Comparison of ENCODE assay signal across 8 mouse cellular contexts in genomic region chr2:90939750-90940149, GRCm38 (mm10). TPM values are rescaled to one million over a fixed set of nuclear protein-coding genes. Genes with fewer than 3 reads are reported as not detected.
DNase-seq lines count a peak whose midpoint lies in the region; ATAC-seq and TF ChIP-seq lines count a peak whose summit lies in the region.

No protein-coding gene starts in this region.

- H3K4me2 ChIP-seq in embryonic facial prominence, embryonic 15.5 days (replicated peaks): peak overlapping the region; percentile 54
- H3K4me2 ChIP-seq in limb, embryonic 11.5 days (ENCODE audit: low read depth, severe bottlenecking): peak overlapping the region; percentile 44; the same call in 1 of the 2 replicates
- peak overlapping the region; percentile 69 for H3K4me2 ChIP-seq in midbrain, embryonic 14.5 days (ENCODE audit: low read length)

- H3ac ChIP-seq in C2C12 (ENCODE audit: control insufficient read depth, insufficient read length, low read depth): peak overlapping the region; percentile 19

- peaks cover 43% of the 10 kb centered on the region for H3K79me3 ChIP-seq in C2C12 (ENCODE audit: low read depth)

- H3K4me3 ChIP-seq in gastrocnemius, adult 2 months: peak overlapping the region; percentile 92
- H3K4me3 ChIP-seq in C2C12 (ENCODE audit: insufficient read depth, poor library complexity, severe bottlenecking): peak overlapping the region; percentile 39
- H3K4me3 ChIP-seq in embryonic facial prominence, embryonic 15.5 days (replicated peaks): peak overlapping the region; percentile 98
- H3K4me3 ChIP-seq in limb, embryonic 11.5 days (ENCODE audit: low read depth, low read length): peak overlapping the region; percentile 96
- H3K4me3 ChIP-seq in midbrain, embryonic 14.5 days (replicated peaks; ENCODE audit: low read depth, low read length): peak overlapping the region; percentile 95

- peaks cover 28% of the 10 kb centered on the region for H3K4me1 ChIP-seq in embryonic facial prominence, embryonic 15.5 days
- H3K4me1 ChIP-seq in limb, embryonic 11.5 days (ENCODE audit: control insufficient read depth, insufficient read depth, low read length): peaks cover 3% of the 10 kb centered on the region; the same call in 1 of the 2 replicates
- H3K4me1 ChIP-seq in midbrain, embryonic 14.5 days (ENCODE audit: control insufficient read depth, insufficient read depth, low read length): peaks cover 19% of the 10 kb centered on the region

- no peaks in the 10 kb centered on the region for H3K27me3 ChIP-seq in C2C12 (ENCODE audit: control insufficient read depth, insufficient read depth, insufficient read length)
- no peaks in the 10 kb centered on the region for H3K27me3 ChIP-seq in embryonic facial prominence, embryonic 15.5 days
- no peaks in the 10 kb centered on the region for H3K27me3 ChIP-seq in limb, embryonic 11.5 days (ENCODE audit: control insufficient read depth, insufficient read depth, low read length)
- no peaks in the 10 kb centered on the region for H3K27me3 ChIP-seq in midbrain, embryonic 14.5 days (ENCODE audit: control insufficient read depth, insufficient read depth, low read length)

- no peak for ATAC-seq in embryonic facial prominence, embryonic 15.5 days (ENCODE audit: insufficient number of reproducible peaks, low FRiP score, low TSS enrichment, low read depth)
- peak; percentile 37; the same call in 1 of the 2 replicates for ATAC-seq in limb, embryonic 11.5 days (ENCODE audit: insufficient number of reproducible peaks, low FRiP score, low TSS enrichment, low read depth)
- ATAC-seq in midbrain, embryonic 14.5 days (ENCODE audit: low FRiP score, low TSS enrichment): peak; percentile 49

- H3K27ac ChIP-seq in gastrocnemius, adult 2 months: peak overlapping the region; percentile 9; the same call in 1 of the 2 replicates
- H3K27ac ChIP-seq in embryonic facial prominence, embryonic 15.5 days (replicated peaks): peak overlapping the region; percentile 96
- H3K27ac ChIP-seq in limb, embryonic 11.5 days (replicated peaks; ENCODE audit: low read depth, low read length): peak overlapping the region; percentile 88; the same call in 1 of the 2 replicates
- H3K27ac ChIP-seq in midbrain, embryonic 14.5 days (replicated peaks; ENCODE audit: low read depth, low read length): peak overlapping the region; percentile 94

- H3K9me3 ChIP-seq in embryonic facial prominence, embryonic 15.5 days (replicated peaks): no peaks in the 10 kb centered on the region
- H3K9me3 ChIP-seq in limb, embryonic 11.5 days (ENCODE audit: control insufficient read depth, low read length): no peaks in the 10 kb centered on the region
- H3K9me3 ChIP-seq in midbrain, embryonic 14.5 days (ENCODE audit: control insufficient read depth, low read length): no peaks in the 10 kb centered on the region

- no peak for DNase-seq in gastrocnemius, adult 2 months
- DNase-seq in gastrocnemius, postnatal 25 days: no peak
- DNase-seq in limb, embryonic 11.5 days (ENCODE audit: low spot score): no peak
- DNase-seq in midbrain, embryonic 14.5 days: peak; percentile 44
- DNase-seq in frontal cortex, postnatal 25 days (ENCODE audit: low spot score in 2 of 2): no peak
- no peak for DNase-seq in spleen, postnatal 4 days (ENCODE audit: low spot score in 2 of 2)

- H3K79me2 ChIP-seq in C2C12 (ENCODE audit: control insufficient read depth, insufficient read depth): peaks cover 49% of the 10 kb centered on the region

- H3K36me3 ChIP-seq in C2C12 (ENCODE audit: control insufficient read depth, insufficient read depth): peaks cover 18% of the 10 kb centered on the region
- no peaks in the 10 kb centered on the region for H3K36me3 ChIP-seq in embryonic facial prominence, embryonic 15.5 days
- no peaks in the 10 kb centered on the region for H3K36me3 ChIP-seq in limb, embryonic 11.5 days (ENCODE audit: control insufficient read depth, insufficient read depth, low read length)
- no peaks in the 10 kb centered on the region for H3K36me3 ChIP-seq in midbrain, embryonic 14.5 days (ENCODE audit: control insufficient read depth, insufficient read depth, low read length)

- intact Hi-C loops in gastrocnemius, adult 2 months (cut with DNase I): loop anchor here (2.0 to 5.0 kb wide), 4 partner anchors 17 to 113 kb away; partner anchors contain the start of genes Kbtbd4, Ndufs3, Psmc3 and Rapsn

- peak overlapping the region; percentile 94 for H3K9ac ChIP-seq in embryonic facial prominence, embryonic 15.5 days
- H3K9ac ChIP-seq in limb, embryonic 11.5 days (ENCODE audit: low read length): peak overlapping the region; percentile 95
- peak overlapping the region; percentile 96 for H3K9ac ChIP-seq in midbrain, embryonic 14.5 days (replicated peaks; ENCODE audit: low read length)

- no peak for TF ChIP-seq CTCF in gastrocnemius, adult 2 months (IDR thresholded peaks at IDR 0.05)
- no peak for TF ChIP-seq CTCF in C2C12 (IDR thresholded peaks at IDR 0.05; ENCODE audit: control insufficient read depth, insufficient read depth, insufficient read length)

- WGBS in embryonic facial prominence, embryonic 15.5 days: 34% methylated on average over 8 of the region's 8 CpGs
- WGBS in limb, embryonic 11.5 days: 51% methylated on average over 8 of the region's 8 CpGs
- WGBS in midbrain, embryonic 14.5 days: 43% methylated on average over 8 of the region's 8 CpGs

TF ChIP-seq in C2C12, 6 proteins besides CTCF, POLR2A, EP300 and RAD21:
- no peak for TF ChIP-seq USF1 (IDR thresholded peaks at IDR 0.05; ENCODE audit: low read depth)
- TF ChIP-seq FOSL1 (IDR thresholded peaks at IDR 0.05; ENCODE audit: insufficient read depth, low read length, poor library complexity, severe bottlenecking): no peak
- TF ChIP-seq CEBPB (IDR thresholded peaks at IDR 0.05; ENCODE audit: low read depth): no peak
- TF ChIP-seq MYOD1 (IDR thresholded peaks at IDR 0.05; ENCODE audit: control insufficient read depth, insufficient read length, low read depth): no peak
- TF ChIP-seq MYOG (IDR thresholded peaks at IDR 0.05; ENCODE audit: control insufficient read depth, extremely low read depth, insufficient read length): no peak
- no peak for TF ChIP-seq MAX (IDR thresholded peaks at IDR 0.05)

RNA-seq across cellular contexts. Expression of gene Celf1, which starts 0.4 kb away (rescaled TPM):
- total RNA-seq in gastrocnemius, adult 2 months (2021): 10 to 100 TPM; 59.5 to 62.3 TPM
- total RNA-seq in gastrocnemius, postnatal 25 days (2021): 10 to 100 TPM; 39.5 to 54.5 TPM
- 34.8 TPM for polyA plus RNA-seq in C2C12 (2012; fragmentation: generic; extraction: Trizol)
- polyA plus RNA-seq in embryonic facial prominence, embryonic 15.5 days (2015; fragmentation: Nextera tagmentation; extraction: Ambion mirVana): 66.4 and 66.7 TPM in 2 replicates
- 75.2 and 91.1 TPM in 2 replicates for polyA plus RNA-seq in limb, embryonic 11.5 days (2014; fragmentation: Nextera tagmentation; extraction: Ambion mirVana)
- 83.9 and 95.3 TPM in 2 replicates for polyA plus RNA-seq in midbrain, embryonic 14.5 days (2014; fragmentation: Nextera tagmentation; extraction: Ambion mirVana)

RNA-seq across cellular contexts. Expression of gene Ndufs3, which starts 35.1 kb away (rescaled TPM):
- 100 to 1,000 TPM; 460 to 625 TPM for total RNA-seq in gastrocnemius, adult 2 months (2021)
- total RNA-seq in gastrocnemius, postnatal 25 days (2021): 100 to 1,000 TPM; 455 to 488 TPM
- 150 TPM for polyA plus RNA-seq in C2C12 (2012; fragmentation: generic; extraction: Trizol)
- 194 and 204 TPM in 2 replicates for polyA plus RNA-seq in embryonic facial prominence, embryonic 15.5 days (2015; fragmentation: Nextera tagmentation; extraction: Ambion mirVana)
- 206 and 229 TPM in 2 replicates for polyA plus RNA-seq in limb, embryonic 11.5 days (2014; fragmentation: Nextera tagmentation; extraction: Ambion mirVana)
- polyA plus RNA-seq in midbrain, embryonic 14.5 days (2014; fragmentation: Nextera tagmentation; extraction: Ambion mirVana): 212 and 214 TPM in 2 replicates

RNA-seq across cellular contexts. Expression of gene Kbtbd4, which starts 35.2 kb away (rescaled TPM):
- total RNA-seq in gastrocnemius, adult 2 months (2021): 10 to 100 TPM; 18.5 to 20.6 TPM
- 10 to 100 TPM; 12.1 to 15.4 TPM for total RNA-seq in gastrocnemius, postnatal 25 days (2021)
- polyA plus RNA-seq in C2C12 (2012; fragmentation: generic; extraction: Trizol): 17.3 TPM
- 37.4 and 37.6 TPM in 2 replicates for polyA plus RNA-seq in embryonic facial prominence, embryonic 15.5 days (2015; fragmentation: Nextera tagmentation; extraction: Ambion mirVana)
- polyA plus RNA-seq in limb, embryonic 11.5 days (2014; fragmentation: Nextera tagmentation; extraction: Ambion mirVana): 47.5 and 53.7 TPM in 2 replicates
- 48.6 and 55.2 TPM in 2 replicates for polyA plus RNA-seq in midbrain, embryonic 14.5 days (2014; fragmentation: Nextera tagmentation; extraction: Ambion mirVana)

RNA-seq across cellular contexts. Expression of gene C1qtnf4, which starts 54.1 kb away (rescaled TPM):
- 1 to 10 TPM; 4.3 to 6.1 TPM for total RNA-seq in gastrocnemius, adult 2 months (2021)
- total RNA-seq in gastrocnemius, postnatal 25 days (2021): 1 to 10 TPM; 3.2 to 4.3 TPM
- 0.02 TPM for polyA plus RNA-seq in C2C12 (2012; fragmentation: generic; extraction: Trizol)
- polyA plus RNA-seq in embryonic facial prominence, embryonic 15.5 days (2015; fragmentation: Nextera tagmentation; extraction: Ambion mirVana): 20.5 and 20.8 TPM in 2 replicates
- polyA plus RNA-seq in limb, embryonic 11.5 days (2014; fragmentation: Nextera tagmentation; extraction: Ambion mirVana): 9.2 and 10.2 TPM in 2 replicates
- polyA plus RNA-seq in midbrain, embryonic 14.5 days (2014; fragmentation: Nextera tagmentation; extraction: Ambion mirVana): 95.3 and 152 TPM in 2 replicates

Comparison
In these comparisons a context has a peak if more than half of its experiments do, and no peak if none do; other contexts are left out.
1. H3K27ac ChIP-seq: peak in every context shown above with its lines; median percentile 96 in embryonic facial prominence, embryonic 15.5 days; 94 in midbrain, embryonic 14.5 days; 88 in limb, embryonic 11.5 days; 9 in gastrocnemius, adult 2 months.
2. H3K4me3 ChIP-seq: peak in every context shown above with its lines; median percentile 98 in embryonic facial prominence, embryonic 15.5 days; 96 in limb, embryonic 11.5 days; 95 in midbrain, embryonic 14.5 days; 92 in gastrocnemius, adult 2 months; 39 in C2C12.